Mouse (Mus musculus): ENCODE results near the gene Klhl30. TPM values are rescaled to one million over a fixed set of nuclear protein-coding genes. Genes with fewer than 3 reads are reported as not detected.

Gene Klhl30
- polyA plus RNA-seq, 1 experiment from 2014 or later = 0.53 TPM

DNA sequence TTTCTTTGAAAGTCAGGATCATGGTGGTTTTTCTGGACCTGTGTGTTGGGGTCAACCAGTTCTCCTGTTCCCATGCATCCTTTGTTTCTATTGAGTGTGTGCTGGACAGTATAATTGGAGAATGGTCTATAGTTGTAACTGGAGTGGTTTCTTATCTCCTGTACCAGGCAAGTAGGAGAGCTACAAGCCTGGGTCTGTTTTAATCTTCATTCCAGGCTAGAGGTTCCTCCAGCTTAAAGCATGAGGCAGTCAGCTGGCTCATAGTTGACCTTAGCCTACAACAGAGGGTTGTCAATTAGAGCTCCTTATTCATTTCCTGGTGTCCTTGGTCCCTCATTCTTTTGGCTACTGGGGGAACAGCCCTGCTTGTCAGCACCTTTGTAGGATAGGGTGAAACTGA is 17.2 kb upstream of the Klhl30 start:
- H3K4me2 ChIP-seq (replicated peaks) = no peak overlapping the region
- H3K9ac ChIP-seq = no peak overlapping the region
- no peaks in the 10 kb centered on the region for H3K36me3 ChIP-seq
- no peaks in the 10 kb centered on the region for H3K9me3 ChIP-seq
- no peaks in the 10 kb centered on the region for H3K4me1 ChIP-seq (replicated peaks)
- H3K27me3 ChIP-seq (replicated peaks) = no peaks in the 10 kb centered on the region
- H3K4me3 ChIP-seq (replicated peaks) = no peak overlapping the region
- H3K27ac ChIP-seq = no peak overlapping the region
- ATAC-seq = no peak

DNA sequence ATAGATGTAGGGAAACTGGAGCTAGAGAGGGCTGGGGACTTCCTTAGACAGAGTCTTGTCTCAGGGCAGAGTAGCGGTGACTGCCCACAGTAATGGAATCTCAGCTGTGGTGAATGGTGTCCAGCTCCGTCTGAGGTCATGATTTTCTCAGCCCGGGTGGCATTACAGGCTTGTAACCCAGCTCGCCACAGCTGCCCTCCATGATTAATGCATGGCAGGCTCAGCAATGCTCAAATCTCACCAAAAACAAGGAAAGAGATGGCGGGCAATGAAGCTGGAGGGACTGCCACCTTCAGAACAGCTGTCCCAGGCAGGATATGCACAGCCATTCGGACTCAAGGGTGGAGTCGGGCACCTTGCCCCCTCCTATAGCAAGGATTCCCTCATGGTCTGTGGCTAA is 13.5 kb upstream of the Klhl30 start:
- 89% methylated on average over 7 of the region's 7 CpGs for WGBS
- no peak overlapping the region for H3K27ac ChIP-seq
- no peaks in the 10 kb centered on the region for H3K9me3 ChIP-seq
- peaks cover 3% of the 10 kb centered on the region; the same call in 1 of the 2 replicates for H3K27me3 ChIP-seq (replicated peaks)
- H3K4me1 ChIP-seq (replicated peaks) = no peaks in the 10 kb centered on the region
- no peak for ATAC-seq
- H3K36me3 ChIP-seq = no peaks in the 10 kb centered on the region
- no peak overlapping the region for H3K4me2 ChIP-seq (replicated peaks)
- H3K9ac ChIP-seq = no peak overlapping the region
- no peak overlapping the region for H3K4me3 ChIP-seq (replicated peaks)

DNA sequence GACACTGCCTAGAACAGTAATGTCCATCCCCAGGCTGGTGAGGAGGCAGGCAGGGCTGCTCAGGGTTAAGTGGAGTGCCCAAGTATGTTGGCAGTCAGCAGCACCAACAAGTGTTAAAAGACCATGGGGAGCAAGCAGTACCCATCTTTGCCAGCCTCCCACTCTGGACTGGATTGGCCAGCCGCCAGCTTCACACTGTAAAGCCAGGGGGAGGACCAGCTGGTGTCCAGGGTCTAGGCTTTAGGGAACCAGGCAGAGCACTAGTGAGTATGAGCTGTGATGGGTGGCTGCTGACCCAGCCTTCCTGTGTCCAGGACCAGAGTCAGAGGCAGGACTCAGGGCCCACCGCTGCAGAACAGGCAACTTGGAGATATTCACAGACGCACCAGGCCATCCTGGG is 6.8 kb upstream of the Klhl30 start:
- no peaks in the 10 kb centered on the region for H3K36me3 ChIP-seq
- no peak overlapping the region for H3K27ac ChIP-seq
- no peaks in the 10 kb centered on the region for H3K9me3 ChIP-seq
- H3K27me3 ChIP-seq (replicated peaks) = peaks cover 44% of the 10 kb centered on the region
- H3K4me1 ChIP-seq (replicated peaks) = peaks cover 12% of the 10 kb centered on the region; the same call in 1 of the 2 replicates
- H3K4me3 ChIP-seq (replicated peaks) = no peak overlapping the region
- H3K4me2 ChIP-seq (replicated peaks) = no peak overlapping the region
- WGBS = 77% methylated on average over 3 of the region's 3 CpGs
- no peak overlapping the region for H3K9ac ChIP-seq
- ATAC-seq = no peak

DNA sequence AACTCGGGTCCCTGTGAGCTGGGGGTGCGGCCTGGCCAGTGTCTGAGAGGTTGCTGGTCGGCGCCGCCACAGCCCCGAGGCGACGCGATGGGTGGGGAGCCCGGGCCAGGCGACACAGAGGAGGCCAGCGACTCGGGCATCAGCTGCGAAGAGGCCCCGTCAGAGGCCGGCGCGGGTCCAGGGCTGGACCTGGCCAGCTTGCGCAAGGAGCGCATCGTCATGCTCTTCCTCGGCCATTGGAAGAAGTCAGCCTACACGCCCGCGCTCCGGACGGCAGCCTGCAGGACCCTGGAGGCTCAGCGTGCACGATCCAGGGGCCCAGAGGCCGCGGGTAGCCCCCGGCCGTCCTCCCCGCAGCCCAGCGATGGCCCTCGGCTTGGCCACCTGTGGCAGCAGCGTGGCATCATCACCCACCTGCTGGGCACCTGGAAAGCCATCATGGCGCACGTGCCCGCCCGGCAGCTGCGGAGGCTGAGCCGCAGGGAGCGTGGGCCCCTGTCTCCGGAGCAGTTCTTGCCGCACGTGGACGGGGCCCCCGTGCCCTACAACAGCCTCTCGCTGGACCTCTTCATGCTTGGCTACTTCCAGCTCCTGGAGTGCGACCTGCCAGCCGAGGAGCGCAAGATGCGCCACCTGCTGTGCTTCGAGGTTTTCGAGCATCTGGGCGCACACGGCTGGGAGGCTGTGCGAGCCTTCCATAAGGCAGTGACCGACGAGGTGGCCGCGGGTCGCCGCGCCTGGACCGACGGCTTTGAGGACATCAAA is 5.7 kb upstream of the Klhl30 start:
- H3K27ac ChIP-seq = no peak overlapping the region
- H3K4me3 ChIP-seq (replicated peaks) = peak overlapping the region; percentile 32
- peaks cover 12% of the 10 kb centered on the region; the same call in 1 of the 2 replicates for H3K4me1 ChIP-seq (replicated peaks)
- H3K36me3 ChIP-seq = no peaks in the 10 kb centered on the region
- ATAC-seq = peak; percentile 34
- peaks cover 44% of the 10 kb centered on the region for H3K27me3 ChIP-seq (replicated peaks)
- H3K9me3 ChIP-seq = no peaks in the 10 kb centered on the region
- H3K4me2 ChIP-seq (replicated peaks) = peak overlapping the region; percentile 59
- WGBS = 2% methylated on average over 68 of the region's 68 CpGs
- H3K9ac ChIP-seq = no peak overlapping the region

DNA sequence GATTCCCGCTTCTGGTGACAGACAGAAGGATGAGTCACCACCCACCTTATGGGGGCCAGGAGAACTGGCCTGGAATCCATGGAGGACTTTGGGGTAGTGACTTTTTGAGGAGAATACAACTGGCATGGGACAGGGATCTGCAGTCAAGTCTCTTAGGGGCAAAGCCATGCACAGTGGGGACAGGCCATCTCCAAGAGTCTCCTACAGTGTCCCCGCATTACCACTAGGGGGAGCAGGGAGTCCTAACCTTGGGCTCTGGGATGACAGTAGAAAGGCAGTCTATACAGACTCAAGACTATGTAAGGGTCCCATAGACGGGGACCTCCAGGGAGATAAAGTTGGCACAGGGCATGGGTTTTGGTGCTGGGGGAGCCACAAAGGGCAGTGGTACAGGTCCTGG is 3.9 kb upstream of the Klhl30 start:
- peak; percentile 72 for ATAC-seq
- Histone ChIP-seq H3K4me1 (replicated peaks) (peaks cover 12% of the 10 kb centered on the region; the same call in 1 of the 2 replicates), H3K27me3 (replicated peaks) (peaks cover 41% of the 10 kb centered on the region), H3K4me3 (replicated peaks) (no peak overlapping the region), H3K4me2 (replicated peaks) (no peak overlapping the region), H3K27ac (no peak overlapping the region), H3K36me3 (no peaks in the 10 kb centered on the region), H3K9ac (no peak overlapping the region), H3K9me3 (no peaks in the 10 kb centered on the region)
- WGBS = 34% methylated on average over 3 of the region's 3 CpGs

DNA sequence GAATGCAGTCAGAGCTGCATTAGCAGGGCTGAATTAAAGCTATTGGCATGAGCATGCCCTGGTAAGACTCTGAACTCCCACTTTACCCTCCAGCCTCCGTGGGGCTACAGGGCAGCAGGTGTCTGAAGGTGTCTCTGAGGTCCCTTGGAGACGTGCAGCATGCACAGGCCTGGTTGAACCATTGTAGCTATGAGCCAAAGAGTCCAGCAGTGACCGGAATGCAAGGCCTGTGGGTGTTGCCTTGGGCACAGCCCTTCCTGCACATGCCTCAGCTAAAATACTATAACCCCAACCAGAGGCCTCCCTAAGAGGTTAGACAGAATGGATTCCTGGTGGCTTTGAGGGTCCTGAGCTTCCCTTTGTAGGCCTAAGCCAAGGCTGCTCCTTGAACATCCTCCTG is 433 bp downstream of the Klhl30 start:
- Histone ChIP-seq H3K4me1 (replicated peaks) (no peaks in the 10 kb centered on the region), H3K9me3 (no peaks in the 10 kb centered on the region), H3K4me3 (replicated peaks) (no peak overlapping the region), H3K27ac (no peak overlapping the region), H3K4me2 (replicated peaks) (no peak overlapping the region), H3K36me3 (no peaks in the 10 kb centered on the region), H3K9ac (no peak overlapping the region), H3K27me3 (replicated peaks) (peaks cover 6% of the 10 kb centered on the region)
- 76% methylated on average over 3 of the region's 3 CpGs for WGBS
- no peak for ATAC-seq

DNA sequence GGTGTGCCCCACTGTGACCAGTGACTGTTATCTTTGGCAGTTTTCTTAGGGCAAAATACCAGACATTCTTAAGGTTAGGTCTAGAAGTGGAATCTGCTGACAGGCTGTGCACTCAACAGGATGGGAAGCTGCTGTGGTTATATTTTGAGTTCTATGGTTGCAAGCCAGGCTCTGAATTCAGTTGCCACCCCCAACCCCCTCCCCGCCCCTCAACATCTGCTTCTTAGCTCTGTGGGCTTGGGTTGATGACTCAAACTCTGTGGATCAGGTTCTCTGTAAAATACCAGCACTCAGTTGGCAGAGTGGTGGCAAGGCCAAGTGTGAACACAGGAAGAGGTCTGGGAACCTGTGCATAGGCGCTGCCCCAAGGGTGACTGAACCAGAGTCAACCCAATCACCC is 1.5 kb downstream of the Klhl30 start:
- Histone ChIP-seq H3K27me3 (replicated peaks) (no peaks in the 10 kb centered on the region), H3K27ac (no peak overlapping the region), H3K9ac (no peak overlapping the region), H3K9me3 (no peaks in the 10 kb centered on the region), H3K4me2 (replicated peaks) (no peak overlapping the region), H3K4me1 (replicated peaks) (no peaks in the 10 kb centered on the region), H3K36me3 (no peaks in the 10 kb centered on the region), H3K4me3 (replicated peaks) (no peak overlapping the region)
- ATAC-seq = no peak
- 88% methylated on average over 2 of the region's 2 CpGs for WGBS

DNA sequence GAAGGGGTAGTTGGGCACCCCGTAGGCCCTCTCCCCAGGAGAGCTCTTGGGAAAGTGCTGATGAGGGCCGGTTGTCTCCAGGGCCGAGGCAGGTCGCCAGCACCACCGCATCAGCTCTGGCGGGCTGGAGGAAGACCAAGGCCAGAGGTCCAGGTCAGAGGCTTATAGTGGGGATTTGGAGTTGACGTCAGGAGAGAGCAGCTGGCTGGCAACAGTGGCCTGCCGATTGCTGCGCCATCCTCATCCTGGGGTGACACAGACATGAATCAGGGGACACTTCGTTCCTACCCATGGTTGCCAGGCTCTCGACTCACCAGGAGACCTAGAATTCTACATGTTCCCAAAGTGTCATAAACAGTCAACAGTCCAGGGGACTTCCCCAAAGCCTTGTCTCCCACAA is 5.3 kb downstream of the Klhl30 start:
- Histone ChIP-seq H3K4me3 (replicated peaks) (no peak overlapping the region), H3K27me3 (replicated peaks) (no peaks in the 10 kb centered on the region), H3K4me2 (replicated peaks) (no peak overlapping the region), H3K27ac (no peak overlapping the region), H3K9me3 (no peaks in the 10 kb centered on the region), H3K4me1 (replicated peaks) (no peaks in the 10 kb centered on the region), H3K9ac (no peak overlapping the region), H3K36me3 (no peaks in the 10 kb centered on the region)
- no peak for ATAC-seq
- WGBS = 84% methylated on average over 11 of the region's 11 CpGs

DNA sequence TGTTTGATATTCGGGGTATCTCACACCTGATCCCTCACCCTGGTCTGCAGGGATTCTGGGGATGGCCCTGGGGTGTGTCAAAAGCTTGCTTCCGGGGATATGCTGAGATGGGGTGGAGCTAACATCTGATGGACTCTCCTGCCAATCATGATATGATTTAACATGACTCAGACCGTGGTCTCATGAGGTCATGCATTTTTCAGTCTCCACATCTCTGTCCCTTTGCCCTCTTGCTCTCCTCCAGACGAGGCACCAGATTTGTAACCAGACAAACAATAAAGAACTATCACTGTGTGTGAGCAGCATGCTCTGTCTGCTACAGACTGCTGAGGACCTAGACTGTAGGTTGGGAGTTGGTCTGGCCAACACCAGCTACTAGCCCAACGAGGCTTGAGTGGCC is 11.3 kb downstream of the Klhl30 start:
- no peaks in the 10 kb centered on the region for H3K9me3 ChIP-seq
- H3K4me1 ChIP-seq (replicated peaks) = peaks cover 6% of the 10 kb centered on the region; the same call in 1 of the 2 replicates
- no peak overlapping the region for H3K4me3 ChIP-seq (replicated peaks)
- 71% methylated on average over 5 of the region's 5 CpGs for WGBS
- H3K36me3 ChIP-seq = no peaks in the 10 kb centered on the region
- no peak for ATAC-seq
- H3K27me3 ChIP-seq (replicated peaks) = no peaks in the 10 kb centered on the region
- no peak overlapping the region for H3K4me2 ChIP-seq (replicated peaks)
- H3K27ac ChIP-seq = no peak overlapping the region
- no peak overlapping the region for H3K9ac ChIP-seq

DNA sequence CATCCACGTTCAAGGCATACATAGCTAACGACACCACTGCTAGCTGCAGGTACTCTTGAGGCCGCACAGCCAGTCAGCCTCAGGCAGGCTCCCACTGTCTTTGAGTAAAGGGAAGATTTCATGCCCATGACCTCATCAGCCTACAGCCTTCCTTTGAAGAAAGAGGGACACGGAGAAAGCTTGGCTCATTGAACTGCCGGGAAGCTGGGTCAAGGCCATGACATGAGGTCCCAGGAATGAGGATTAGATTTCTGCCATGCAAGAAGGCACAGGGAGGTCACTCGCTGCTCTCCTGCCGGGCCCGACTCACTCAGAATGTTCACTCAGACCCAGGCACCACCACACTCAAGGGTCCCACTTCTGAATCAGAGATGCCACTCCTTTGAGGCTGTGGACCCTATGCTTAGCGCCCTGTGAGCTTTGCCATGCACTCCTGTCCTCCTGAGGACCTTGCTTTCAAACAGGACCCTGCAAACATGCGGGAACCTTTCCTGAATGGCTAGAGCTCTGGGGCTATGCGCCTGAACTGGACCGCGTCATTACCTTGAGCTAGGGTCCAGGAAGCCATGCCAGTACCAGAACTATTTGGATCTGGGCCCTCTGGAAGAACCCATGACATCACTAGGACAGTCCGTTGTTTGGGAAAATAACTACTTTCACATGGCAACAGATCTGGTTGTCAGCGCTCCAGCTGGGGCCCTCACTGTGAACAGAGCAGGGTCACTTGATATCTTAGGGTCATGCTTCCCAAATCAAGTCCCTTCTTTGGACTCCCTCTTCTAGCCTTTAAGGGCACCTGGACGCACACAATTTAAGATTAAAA is 14.2 kb downstream of the Klhl30 start:
- no peaks in the 10 kb centered on the region for H3K9me3 ChIP-seq
- no peak overlapping the region for H3K9ac ChIP-seq
- H3K4me3 ChIP-seq (replicated peaks) = no peak overlapping the region
- H3K27ac ChIP-seq = no peak overlapping the region
- 91% methylated on average over 16 of the region's 16 CpGs for WGBS
- no peaks in the 10 kb centered on the region for H3K27me3 ChIP-seq (replicated peaks)
- no peak for ATAC-seq
- H3K36me3 ChIP-seq = no peaks in the 10 kb centered on the region
- H3K4me2 ChIP-seq (replicated peaks) = no peak overlapping the region
- H3K4me1 ChIP-seq (replicated peaks) = peaks cover 18% of the 10 kb centered on the region

DNA sequence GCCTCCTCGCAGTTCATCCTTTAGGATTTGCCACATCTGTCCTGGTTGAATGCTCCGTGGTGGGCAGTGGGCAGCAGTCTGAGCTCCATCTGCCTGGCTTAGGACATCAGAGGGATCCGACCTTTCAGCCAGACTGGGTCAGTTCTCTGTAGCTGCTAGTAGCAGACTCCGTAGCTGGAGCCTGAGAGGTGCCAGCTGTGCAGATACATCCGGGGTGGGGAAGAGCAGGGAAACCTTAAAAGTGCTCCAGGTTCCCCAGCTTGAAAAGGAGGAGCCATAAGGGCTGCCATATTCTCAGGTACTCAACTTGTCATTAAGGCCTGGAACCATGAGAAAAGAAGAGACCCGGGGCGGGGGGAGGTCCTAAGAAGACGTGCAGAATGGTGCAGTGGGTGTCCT is 15.0 kb downstream of the Klhl30 start:
- H3K36me3 ChIP-seq = no peaks in the 10 kb centered on the region; the same call in 1 of the 2 replicates
- H3K9me3 ChIP-seq = no peaks in the 10 kb centered on the region
- peaks cover 20% of the 10 kb centered on the region for H3K4me1 ChIP-seq (replicated peaks)
- WGBS = 30% methylated on average over 8 of the region's 8 CpGs
- H3K9ac ChIP-seq = peak overlapping the region; percentile 76; the same call in 1 of the 2 replicates
- H3K4me2 ChIP-seq (replicated peaks) = peak overlapping the region; percentile 97
- peak overlapping the region; percentile 59 for H3K4me3 ChIP-seq (replicated peaks)
- no peak for ATAC-seq
- no peaks in the 10 kb centered on the region for H3K27me3 ChIP-seq (replicated peaks)
- H3K27ac ChIP-seq = no peak overlapping the region

DNA sequence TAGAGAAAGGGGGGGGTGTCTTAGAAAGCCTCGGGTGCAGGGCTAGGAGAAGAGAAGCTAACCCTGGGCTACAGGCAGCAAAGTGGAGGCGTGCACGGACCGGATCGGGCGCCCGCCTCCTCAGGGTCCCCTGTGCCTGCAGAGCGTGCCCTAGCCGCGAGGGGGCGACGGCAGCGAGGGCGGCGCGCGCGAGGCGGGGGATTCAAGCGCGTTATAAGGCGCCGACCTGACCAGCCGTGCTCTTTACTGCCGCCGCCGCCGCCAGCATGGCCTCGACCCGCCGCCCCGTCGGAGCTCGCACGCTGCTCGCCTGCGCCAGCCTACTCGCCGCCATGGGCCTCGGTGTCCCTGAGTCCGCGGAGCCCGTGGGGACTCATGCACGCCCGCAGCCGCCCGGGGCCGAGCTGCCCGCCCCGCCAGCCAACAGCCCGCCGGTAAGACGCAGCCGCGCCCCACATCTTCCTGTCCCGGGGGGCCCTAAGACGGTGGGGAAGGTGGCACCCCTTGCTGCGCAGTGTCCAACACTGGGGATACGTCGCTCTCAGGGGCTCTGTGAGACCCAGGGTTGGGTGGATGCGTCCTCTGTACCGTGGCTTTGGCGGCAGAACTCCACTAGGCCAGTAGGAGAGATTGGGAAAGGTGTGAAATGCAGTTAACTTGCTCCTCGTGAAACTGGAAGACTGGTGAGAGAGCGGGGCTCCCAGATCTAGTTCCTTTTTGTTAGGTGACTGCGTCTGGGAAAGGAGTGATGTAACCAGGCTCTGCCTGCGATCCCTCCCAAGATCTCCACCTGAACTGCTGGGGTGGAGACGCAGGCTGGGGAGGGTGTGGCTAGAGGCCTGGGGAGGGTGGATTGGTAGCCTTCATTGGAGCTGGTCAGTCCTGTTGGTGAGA is 15.6 kb downstream of the Klhl30 start, which contains the start of gene Erfe:
Gene Erfe (plus strand): TSS at position 216 of the 894 bp plus-strand sequence.
- Histone ChIP-seq H3K27me3 (replicated peaks) (no peaks in the 10 kb centered on the region), H3K9me3 (no peaks in the 10 kb centered on the region), H3K27ac (peak within 1 kb of the TSS; percentile 75), H3K4me2 (replicated peaks) (peak within 1 kb of the TSS; percentile 97), H3K4me3 (replicated peaks) (peak within 1 kb of the TSS; percentile 59), H3K36me3 (peaks cover 6% of the 10 kb centered on the region), H3K4me1 (replicated peaks) (peaks cover 20% of the 10 kb centered on the region), H3K9ac (peak within 1 kb of the TSS; percentile 76)
- ATAC-seq = peak; percentile 79
- WGBS = 1% methylated on average over 66 of the region's 68 CpGs
